Mouse (Mus musculus) lung, postnatal 10 days (tissue): ENCODE measurements at regions not wholly inside any gene's neighbourhood (a gene's known extent, or its start where the extent isn't known, plus 50 kb on each side); places are given as distances from the start of the nearest gene placed in this dataset.

Source experiments
- DNase-seq: peaks from one replicate; pipeline ENCODE4 v3.0.0; 2021

GRCm38 (mm10) chr9:60931290-60931689 is 136.9 kb downstream of the Uaca start:
- no peak for DNase-seq

DNA sequence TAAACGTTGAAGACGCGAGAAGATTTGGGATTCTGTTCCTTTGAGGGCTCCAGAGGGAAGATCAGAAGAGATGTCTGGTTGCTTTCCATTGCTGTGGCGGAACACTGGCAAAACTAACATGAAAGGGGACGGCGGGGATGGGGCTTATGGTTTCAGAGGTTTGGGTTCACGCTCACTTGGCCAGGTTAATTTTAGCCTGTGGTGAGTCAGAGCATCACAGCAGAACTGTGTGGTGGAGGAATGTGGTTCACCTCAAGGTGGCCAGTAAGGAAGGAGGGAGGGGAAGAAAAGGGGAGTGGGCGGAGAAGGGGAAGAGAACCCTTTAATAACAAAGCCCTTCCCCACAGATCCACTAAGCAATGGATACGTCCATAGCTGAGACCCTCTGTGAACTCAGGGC is 142.6 kb downstream of the Uaca start:
- DNase-seq = no peak

GRCm38 (mm10) chr9:60939858-60940804 is 145.8 kb downstream of the Uaca start:
- DNase-seq = peak; percentile 94

DNA sequence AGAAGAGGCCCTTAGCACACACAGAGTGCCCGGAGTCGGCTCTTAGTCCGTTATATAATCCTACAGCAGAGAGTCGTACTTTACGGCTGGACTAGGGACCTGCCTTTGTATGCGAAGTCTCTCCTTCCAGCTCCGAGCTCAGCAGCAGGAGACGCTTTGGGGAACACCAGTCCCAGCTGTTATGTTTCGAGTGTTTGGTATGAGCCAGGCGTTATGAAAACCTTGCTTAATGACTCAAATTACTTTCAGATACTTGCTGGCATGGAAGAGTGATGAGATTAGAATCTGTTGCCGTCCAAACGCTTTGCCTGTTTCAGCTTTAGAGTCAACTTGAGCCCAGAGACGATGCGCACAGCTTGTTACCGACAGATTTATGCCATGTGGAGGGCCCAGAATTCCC is 153.0 kb downstream of the Uaca start:
- no peak for DNase-seq

- DNase-seq = no peak
These were observed 154.3 kb downstream of the Uaca start for GRCm38 (mm10) chr9:60948531-60949070.

- no peak for DNase-seq
These were observed 155.8 kb downstream of the Uaca start for GRCm38 (mm10) chr9:60950161-60950560.

- peak; percentile 60 for DNase-seq
These were observed 156.8 kb downstream of the Uaca start for GRCm38 (mm10) chr9:60951071-60951561.

GRCm38 (mm10) chr9:60957438-60957837 is 163.1 kb downstream of the Uaca start:
- no peak for DNase-seq

GRCm38 (mm10) chr9:60959537-60959936 is 165.2 kb downstream of the Uaca start:
- no peak for DNase-seq

GRCm38 (mm10) chr9:60962086-60962485 is 167.7 kb downstream of the Uaca start:
- no peak for DNase-seq

DNA sequence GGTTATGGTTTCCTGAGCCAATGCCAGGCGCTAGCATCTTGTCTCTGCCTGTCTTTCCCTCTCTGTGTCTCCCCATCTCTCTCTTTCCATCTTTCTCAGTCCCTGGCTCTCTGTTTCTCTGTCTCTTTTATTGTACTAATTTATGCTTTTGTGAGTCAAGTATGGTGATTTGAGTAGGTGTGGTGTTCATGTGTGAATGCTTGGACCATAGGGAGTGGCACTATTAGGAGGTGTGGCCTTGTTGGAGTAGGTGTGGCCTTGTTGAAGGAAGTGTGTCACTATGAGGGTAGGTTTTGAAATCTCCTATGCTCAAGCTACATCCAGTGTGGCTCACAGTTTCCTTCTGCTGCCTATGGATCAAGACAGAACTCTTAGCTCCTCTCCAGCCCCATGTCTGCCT is 171.3 kb downstream of the Uaca start:
- no peak for DNase-seq

DNA sequence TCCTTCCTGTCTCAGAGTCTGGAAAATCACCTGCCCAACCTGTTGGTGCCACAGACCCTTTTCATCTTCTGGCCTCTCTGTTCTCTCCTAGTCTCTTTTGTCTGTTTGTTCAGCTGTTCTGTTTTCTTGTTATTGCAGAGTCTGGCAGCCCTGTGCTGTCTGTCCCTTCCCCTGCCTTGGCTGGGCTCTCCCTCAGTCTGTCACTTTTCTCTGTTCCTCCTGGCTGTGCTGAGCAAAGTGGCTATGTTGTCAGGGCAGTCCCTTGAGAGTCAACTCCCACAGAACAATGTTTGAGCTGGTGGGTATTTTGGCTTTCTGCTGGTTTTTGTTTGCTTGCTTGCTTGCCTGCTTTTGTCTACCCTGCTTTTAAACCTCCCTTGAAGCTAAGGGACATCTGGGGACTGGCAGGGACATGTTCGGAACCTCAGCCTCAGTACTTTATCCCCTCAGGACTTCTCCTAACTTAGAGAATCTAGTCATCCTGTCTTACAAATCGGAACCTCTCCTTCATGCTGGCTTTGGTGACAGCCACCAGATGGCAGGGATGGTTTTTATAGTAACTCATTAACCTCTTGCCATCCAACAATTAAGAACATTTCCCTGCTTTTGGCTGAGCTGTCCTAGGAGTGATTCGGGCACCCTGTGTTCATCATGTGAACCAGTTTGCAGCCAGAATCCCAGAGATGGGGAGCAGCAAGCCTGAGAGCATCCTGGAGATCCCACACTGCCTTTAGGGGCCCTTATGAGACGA is 174.1 kb downstream of the Uaca start:
- no peak for DNase-seq

- no peak for DNase-seq
These were observed 178.0 kb downstream of the Uaca start for GRCm38 (mm10) chr9:60972201-60972910.

DNA sequence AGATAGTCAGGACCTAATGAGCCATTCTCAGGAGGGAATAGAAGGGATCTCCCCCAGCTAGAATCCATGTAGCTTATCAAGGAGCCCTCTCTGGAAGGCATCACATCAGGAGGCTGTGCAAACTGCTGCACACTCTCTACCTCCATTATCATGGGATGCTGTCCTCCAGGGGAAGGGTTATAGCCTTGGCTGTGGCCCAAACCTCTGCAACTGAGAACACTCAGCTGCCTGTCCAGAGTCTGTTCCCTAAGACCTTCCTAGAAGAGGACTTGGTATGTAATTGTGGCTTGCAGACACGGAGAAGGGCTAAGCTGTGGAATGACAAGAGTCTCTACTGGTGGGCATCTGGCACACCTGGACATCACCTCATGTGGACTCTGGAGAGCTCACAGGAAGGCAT is 180.2 kb downstream of the Uaca start:
- DNase-seq = no peak

DNA sequence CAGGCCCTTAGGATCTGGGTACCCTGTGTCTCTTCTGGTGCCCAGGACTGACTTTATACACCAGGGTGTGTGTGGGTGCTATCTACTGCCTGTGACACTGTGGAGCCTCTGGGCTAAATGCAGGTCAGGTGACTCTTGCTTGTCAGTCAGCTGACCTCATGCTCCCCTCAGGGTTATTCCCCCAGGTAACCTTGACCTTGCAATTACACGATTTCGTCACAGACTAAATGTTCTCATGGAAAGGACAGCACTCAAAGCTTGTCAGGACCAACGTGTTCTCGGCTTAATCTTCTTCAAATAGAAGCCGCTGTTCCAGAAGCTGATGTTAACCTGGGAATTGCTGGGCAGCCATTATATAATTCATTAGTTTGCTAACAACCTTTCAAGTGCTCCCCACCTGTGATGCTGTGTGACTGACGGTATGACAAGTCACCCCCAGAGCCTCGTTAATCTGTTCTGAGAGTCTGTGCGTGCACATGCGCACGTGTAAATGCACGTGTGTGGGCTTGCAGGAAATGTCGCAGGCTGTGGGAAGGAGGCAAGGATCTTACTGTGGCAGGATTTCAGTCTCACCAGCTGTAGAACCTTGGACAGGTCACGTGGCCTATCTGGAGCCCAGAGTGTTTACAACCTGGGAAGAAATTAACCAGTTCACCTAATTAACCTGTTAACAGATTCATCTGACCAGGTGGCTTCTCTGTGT is 188.2 kb downstream of the Uaca start:
- no peak for DNase-seq

- DNase-seq = no peak
These were observed 188.9 kb downstream of the Uaca start for GRCm38 (mm10) chr9:60983246-60983645.

GRCm38 (mm10) chr9:60988113-60988512 is 193.8 kb downstream of the Uaca start:
- no peak for DNase-seq

GRCm38 (mm10) chr9:60989670-60990391 is 195.5 kb downstream of the Uaca start:
- peak; percentile 36 for DNase-seq

DNA sequence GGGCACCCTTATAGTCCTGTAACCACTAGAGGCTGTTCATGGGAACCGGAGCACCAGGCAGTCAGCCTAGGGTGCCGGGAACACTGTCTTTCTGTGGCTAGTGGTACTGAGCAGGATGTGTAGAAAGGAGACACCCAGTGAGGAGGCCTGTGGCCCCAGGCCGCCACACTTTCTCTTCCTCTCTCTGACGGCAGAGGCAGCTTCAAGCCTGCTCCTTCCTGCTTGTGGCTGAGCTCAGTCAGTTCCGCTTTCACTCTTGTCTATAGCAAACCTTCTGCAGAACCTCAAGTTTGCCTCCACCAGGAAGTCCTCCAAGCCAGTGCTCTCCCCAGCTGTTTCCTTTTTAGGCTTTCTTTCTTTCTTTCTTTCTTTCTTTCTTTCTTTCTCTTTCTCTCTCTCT is 197.2 kb downstream of the Uaca start:
- DNase-seq = peak; percentile 42

DNA sequence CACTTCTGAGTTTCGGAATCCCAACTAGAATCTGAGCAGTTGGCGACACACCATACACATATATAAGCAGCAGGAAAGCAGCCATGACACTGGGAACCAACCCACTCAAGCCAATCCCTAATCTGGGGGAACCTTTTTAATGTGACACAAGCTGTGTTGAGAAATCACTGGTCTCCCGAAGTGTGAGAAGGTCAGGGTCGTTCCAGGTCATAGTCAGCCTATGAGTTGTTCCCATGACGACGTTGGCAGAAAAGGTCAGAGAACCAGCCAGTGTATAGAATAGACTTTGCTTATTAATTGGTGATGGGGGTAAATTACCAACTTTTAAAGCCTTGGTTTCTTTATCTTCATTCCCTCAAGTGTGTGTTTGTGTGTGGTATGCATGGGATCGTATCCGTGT is 199.3 kb downstream of the Uaca start:
- no peak for DNase-seq

DNA sequence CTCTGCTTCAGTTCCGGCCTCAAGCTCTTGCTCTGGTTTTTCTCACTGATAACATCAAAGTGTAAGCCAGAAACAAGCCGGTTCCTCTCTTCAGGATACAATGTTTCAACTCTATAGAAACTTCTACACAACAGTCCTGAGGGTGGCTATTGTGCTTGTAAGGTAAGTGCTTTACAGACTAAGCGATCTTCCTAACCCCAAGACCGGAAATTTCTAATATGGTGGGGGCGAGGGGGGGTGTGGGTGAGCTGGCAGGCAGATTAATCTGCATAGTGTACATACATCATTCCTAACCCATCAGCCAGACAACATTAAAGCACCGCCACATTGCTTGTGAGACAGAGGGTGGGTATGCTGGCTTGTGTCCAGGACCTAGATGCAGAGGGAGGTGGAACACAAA is 200.8 kb downstream of the Uaca start:
- DNase-seq = no peak
